Mouse (Mus musculus) G1E (cell line): ENCODE results near the gene Dtx3.

Experiments used
- CTCF ChIP-seq: IDR thresholded peaks from 2 replicates; pipeline ENCODE4 v1.5.1; 2012; ENCODE audit warnings: low read depth, low read length, inconsistent platforms, mixed read lengths
- GATA1 ChIP-seq: IDR thresholded peaks from 2 replicates; pipeline ENCODE4 v1.6.1; 2012; ENCODE audit warnings: borderline replicate concordance, low read length, inconsistent platforms, mixed read lengths
- GATA2 ChIP-seq: IDR thresholded peaks from 2 replicates; pipeline ENCODE4 v1.6.1; 2012; ENCODE audit warnings: low read depth, low read length, inconsistent platforms, borderline replicate concordance
- POLR2AphosphoS5 ChIP-seq: IDR thresholded peaks from 2 replicates; pipeline ENCODE4 v1.6.1; 2012; ENCODE audit warnings: low read depth, low read length, inconsistent platforms; ENCODE audit not compliant: insufficient replicate concordance
- TAL1 ChIP-seq: conservative IDR thresholded peaks from 2 replicates; pipeline ENCODE4 v1.6.1; 2012; ENCODE audit warnings: low read depth, low read length, inconsistent platforms, mixed read lengths

GRCm38 (mm10) chr10:127178286-127179027, 17.1 kb downstream of the Dtx3 start:
- TF ChIP-seq CTCF: no peak
- TF ChIP-seq POLR2AphosphoS5: no peak
- no peak for TF ChIP-seq GATA1
- TF ChIP-seq TAL1: no peak
- TF ChIP-seq GATA2: no peak
